Mouse (Mus musculus): ENCODE measurements around the gene Usp18.

Gene Usp18

DNA sequence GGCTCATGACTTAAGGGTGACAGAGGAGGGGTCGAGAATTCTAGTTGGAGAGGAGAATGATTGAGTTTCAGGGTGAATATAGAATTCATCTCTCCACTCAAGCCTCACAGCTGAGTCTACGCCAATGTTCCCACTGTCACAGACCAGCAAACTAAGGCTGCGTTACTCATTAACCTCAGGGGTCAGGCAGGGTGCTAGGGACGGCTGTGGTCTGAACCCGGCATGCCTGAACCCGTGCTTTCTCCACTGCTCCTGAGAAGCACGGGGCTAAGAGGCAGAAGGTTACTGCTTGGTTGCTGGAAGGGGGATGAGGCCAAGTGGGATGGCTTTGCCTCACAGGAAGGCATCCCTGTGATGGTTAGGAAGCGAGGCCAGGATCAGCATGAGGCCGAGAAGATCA, 54.8 kb downstream of the Usp18 start:
- in situ Hi-C loops (cut with MboI, MseI): no loop called here

GRCm38 (mm10) chr6:121303466-121304220, 57.9 kb downstream of the Usp18 start:
- in situ Hi-C loops (cut with MboI, MseI): no loop called here

DNA sequence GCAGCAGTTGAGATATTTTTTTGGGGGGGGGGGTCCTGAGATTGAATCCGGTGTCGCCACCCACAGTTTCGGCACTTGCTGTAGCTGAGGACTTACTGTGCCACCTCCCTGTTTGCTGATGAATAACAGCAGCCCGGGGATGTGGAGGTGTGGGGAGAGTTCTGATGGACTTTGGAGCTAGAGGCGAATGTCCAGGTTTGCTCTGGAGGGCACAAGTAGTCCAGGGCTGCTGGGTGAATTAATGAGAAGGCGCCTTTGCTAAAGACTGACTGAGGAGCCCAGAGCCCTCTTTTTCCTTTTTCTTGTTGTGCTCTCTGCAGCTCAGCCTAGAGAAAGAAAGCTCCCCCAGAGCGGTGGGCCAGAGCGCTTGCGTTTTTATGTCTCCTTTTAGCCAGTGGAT, 58.9 kb downstream of the Usp18 start:
- in situ Hi-C loops (cut with MboI, MseI): no loop called here

GRCm38 (mm10) chr6:121305571-121305970, 59.9 kb downstream of the Usp18 start:
- in situ Hi-C loops (cut with MboI, MseI): no loop called here

GRCm38 (mm10) chr6:121310984-121311383, 65.3 kb downstream of the Usp18 start:
- in situ Hi-C loops (cut with MboI, MseI): no loop called here

GRCm38 (mm10) chr6:121319099-121319498, 73.4 kb downstream of the Usp18 start:
- in situ Hi-C loops (cut with MboI, MseI): no loop called here

All from T-helper 1 cell (primary cell).